Mouse (Mus musculus): ENCODE results near the gene BC048671. TPM values are rescaled to one million over a fixed set of nuclear protein-coding genes. Genes with fewer than 3 reads are reported as not detected.

The BC048671 gene
- polyA plus RNA-seq, 1 experiment from 2014 or later, result not detected

GRCm38 (mm10) chr6:90324463-90324862 is 23.4 kb downstream of the BC048671 start:
- H3K4me1 ChIP-seq, result peaks cover 1% of the 10 kb centered on the region; the same call in 1 of the 2 replicates
- H3K9me3 ChIP-seq, result no peaks in the 10 kb centered on the region
- no peak for ATAC-seq (replicated peaks)
- H3K27ac ChIP-seq (replicated peaks), result no peak overlapping the region
- H3K27me3 ChIP-seq, result no peaks in the 10 kb centered on the region
- no peak overlapping the region for H3K4me2 ChIP-seq (replicated peaks)
- H3K4me3 ChIP-seq, result no peak overlapping the region
- no peaks in the 10 kb centered on the region for H3K36me3 ChIP-seq
- H3K9ac ChIP-seq (replicated peaks), result no peak overlapping the region
- 65% methylated on average over 3 of the region's 3 CpGs for WGBS

- Histone ChIP-seq H3K4me2 (replicated peaks) (peak within 1 kb of the TSS; percentile 12; the same call in 1 of the 2 replicates), H3K4me1 (peaks cover 6% of the 10 kb centered on the region), H3K9ac (replicated peaks) (no peak within 1 kb of the TSS), H3K27me3 (no peaks in the 10 kb centered on the region), H3K27ac (replicated peaks) (no peak within 1 kb of the TSS), H3K36me3 (no peaks in the 10 kb centered on the region), H3K4me3 (no peak within 1 kb of the TSS), H3K9me3 (no peaks in the 10 kb centered on the region)
- no peak for ATAC-seq (replicated peaks)
- WGBS, result 7% methylated on average over 22 of the region's 22 CpGs
These were observed 24.0 kb downstream of the BC048671 start, which contains the start of gene Chst13 for GRCm38 (mm10) chr6:90324991-90325390. Gene Chst13 (minus strand): TSS chr6:90325185.

GRCm38 (mm10) chr6:90327670-90328069 is 26.7 kb downstream of the BC048671 start:
- Histone ChIP-seq H3K9ac (replicated peaks) (no peak overlapping the region), H3K4me1 (peaks cover 9% of the 10 kb centered on the region), H3K27me3 (no peaks in the 10 kb centered on the region), H3K27ac (replicated peaks) (no peak overlapping the region), H3K9me3 (no peaks in the 10 kb centered on the region), H3K4me3 (no peak overlapping the region), H3K4me2 (replicated peaks) (no peak overlapping the region), H3K36me3 (no peaks in the 10 kb centered on the region)
- ATAC-seq (replicated peaks), result no peak
- 28% methylated on average over 6 of the region's 6 CpGs for WGBS

GRCm38 (mm10) chr6:90329953-90330352 is 28.9 kb downstream of the BC048671 start:
- 0% methylated on average over 1 of the region's 1 CpGs for WGBS
- H3K4me2 ChIP-seq (replicated peaks), result no peak overlapping the region
- no peaks in the 10 kb centered on the region for H3K36me3 ChIP-seq
- H3K4me1 ChIP-seq, result peaks cover 9% of the 10 kb centered on the region
- no peaks in the 10 kb centered on the region for H3K27me3 ChIP-seq
- H3K9me3 ChIP-seq, result no peaks in the 10 kb centered on the region
- H3K4me3 ChIP-seq, result no peak overlapping the region
- H3K27ac ChIP-seq (replicated peaks), result 0 out of 2 replicates have a peak overlapping the region, but pooled peaks have one; percentile 31
- ATAC-seq (replicated peaks), result peak; percentile 92
- no peak overlapping the region for H3K9ac ChIP-seq (replicated peaks)

- no peaks in the 10 kb centered on the region for H3K36me3 ChIP-seq
- H3K27ac ChIP-seq (replicated peaks), result no peak within 1 kb of the TSS
- H3K27me3 ChIP-seq, result no peaks in the 10 kb centered on the region
- H3K9ac ChIP-seq (replicated peaks), result no peak within 1 kb of the TSS
- 81% methylated on average over 7 of the region's 7 CpGs for WGBS
- no peak within 1 kb of the TSS for H3K4me2 ChIP-seq (replicated peaks)
- H3K4me3 ChIP-seq, result no peak within 1 kb of the TSS
- no peak for ATAC-seq (replicated peaks)
- H3K9me3 ChIP-seq, result no peaks in the 10 kb centered on the region
- peaks cover 9% of the 10 kb centered on the region for H3K4me1 ChIP-seq
These were observed 31.8 kb downstream of the BC048671 start, which contains the start of gene Uroc1 for GRCm38 (mm10) chr6:90332561-90333425. Gene Uroc1 (plus strand): TSS chr6:90333284.

- Histone ChIP-seq H3K9me3 (no peaks in the 10 kb centered on the region), H3K4me3 (no peak overlapping the region), H3K4me2 (replicated peaks) (no peak overlapping the region), H3K27ac (replicated peaks) (no peak overlapping the region), H3K4me1 (peaks cover 9% of the 10 kb centered on the region), H3K27me3 (no peaks in the 10 kb centered on the region), H3K36me3 (no peaks in the 10 kb centered on the region), H3K9ac (replicated peaks) (no peak overlapping the region)
- 83% methylated on average over 3 of the region's 3 CpGs for WGBS
- no peak for ATAC-seq (replicated peaks)
These were observed 33.2 kb downstream of the BC048671 start for GRCm38 (mm10) chr6:90334244-90334643.

GRCm38 (mm10) chr6:90342343-90342742 is 41.3 kb downstream of the BC048671 start:
- 61% methylated on average over 2 of the region's 2 CpGs for WGBS
- Histone ChIP-seq H3K4me2 (replicated peaks) (no peak overlapping the region), H3K4me3 (no peak overlapping the region), H3K4me1 (no peaks in the 10 kb centered on the region), H3K27me3 (no peaks in the 10 kb centered on the region), H3K27ac (replicated peaks) (no peak overlapping the region), H3K36me3 (no peaks in the 10 kb centered on the region), H3K9ac (replicated peaks) (no peak overlapping the region), H3K9me3 (no peaks in the 10 kb centered on the region)
- no peak for ATAC-seq (replicated peaks)

- Histone ChIP-seq H3K4me2 (replicated peaks) (no peak overlapping the region), H3K4me1 (no peaks in the 10 kb centered on the region), H3K36me3 (no peaks in the 10 kb centered on the region), H3K4me3 (no peak overlapping the region), H3K27ac (replicated peaks) (no peak overlapping the region), H3K9me3 (no peaks in the 10 kb centered on the region), H3K27me3 (no peaks in the 10 kb centered on the region), H3K9ac (replicated peaks) (no peak overlapping the region)
- WGBS, result 87% methylated on average over 4 of the region's 4 CpGs
- ATAC-seq (replicated peaks), result no peak
These were observed 46.2 kb downstream of the BC048671 start for GRCm38 (mm10) chr6:90347183-90347582.

GRCm38 (mm10) chr6:90348500-90348899 is 47.5 kb downstream of the BC048671 start:
- H3K4me2 ChIP-seq (replicated peaks), result no peak overlapping the region
- 81% methylated on average over 4 of the region's 4 CpGs for WGBS
- H3K27me3 ChIP-seq, result no peaks in the 10 kb centered on the region
- no peak overlapping the region for H3K27ac ChIP-seq (replicated peaks)
- no peaks in the 10 kb centered on the region for H3K36me3 ChIP-seq
- no peaks in the 10 kb centered on the region for H3K4me1 ChIP-seq
- no peaks in the 10 kb centered on the region for H3K9me3 ChIP-seq
- no peak overlapping the region for H3K4me3 ChIP-seq
- no peak overlapping the region for H3K9ac ChIP-seq (replicated peaks)
- no peak for ATAC-seq (replicated peaks)

GRCm38 (mm10) chr6:90350011-90350410 is 49.0 kb downstream of the BC048671 start:
- no peak for ATAC-seq (replicated peaks)

More at GRCm38 (mm10) chr6:90350011-90350410, 49.0 kb downstream of the BC048671 start:
- H3K4me1 ChIP-seq, result no peaks in the 10 kb centered on the region
- 71% methylated on average over 2 of the region's 2 CpGs for WGBS
- no peaks in the 10 kb centered on the region for H3K9me3 ChIP-seq
- H3K27me3 ChIP-seq, result no peaks in the 10 kb centered on the region
- H3K27ac ChIP-seq (replicated peaks), result no peak overlapping the region
- no peak overlapping the region for H3K4me2 ChIP-seq (replicated peaks)
- H3K4me3 ChIP-seq, result no peak overlapping the region
- no peak overlapping the region for H3K9ac ChIP-seq (replicated peaks)
- no peaks in the 10 kb centered on the region for H3K36me3 ChIP-seq

Data from forebrain, embryonic 15.5 days (tissue).